Mouse (Mus musculus) left cerebral cortex, adult 18-20 months (tissue): ENCODE measurements around the gene Slco1c1. TPM values are rescaled to one million over a fixed set of nuclear protein-coding genes. Genes with fewer than 3 reads are reported as not detected.
"Not testable (repeated sequence)": the region's sequence is repeated elsewhere in the genome, so short reads cannot be mapped to it uniquely, and the experiment has no call there.

Experiments used
- DNase-seq, 2 experiments: peaks; one replicate each; pipeline ENCODE4 v3.0.0; 2021 to 2022; ENCODE audit warnings: low spot score in 2 of 2, mixed read lengths in 1 of 2
- total RNA-seq, 2 experiments: library from RNA; stranded (reverse); gene quantifications; 2 replicates each; pipeline ENCODE4 v1.2.3; 2021

The Slco1c1 gene
- total RNA-seq, 2 experiments from 2014 or later, result 45.9 to 49.7 TPM

- no peak for DNase-seq
Measured at GRCm38 (mm10) chr6:141584791-141585403, 60.7 kb downstream of the Slco1c1 start.

GRCm38 (mm10) chr6:141590002-141590401, 65.8 kb downstream of the Slco1c1 start:
- no peak for DNase-seq

GRCm38 (mm10) chr6:141590598-141591200, 66.5 kb downstream of the Slco1c1 start:
- DNase-seq, result not testable (repeated sequence)

- DNase-seq, result no peak
Measured at GRCm38 (mm10) chr6:141596081-141596480, 71.9 kb downstream of the Slco1c1 start.

GRCm38 (mm10) chr6:141597037-141597436, 72.9 kb downstream of the Slco1c1 start:
- no peak for DNase-seq

DNA sequence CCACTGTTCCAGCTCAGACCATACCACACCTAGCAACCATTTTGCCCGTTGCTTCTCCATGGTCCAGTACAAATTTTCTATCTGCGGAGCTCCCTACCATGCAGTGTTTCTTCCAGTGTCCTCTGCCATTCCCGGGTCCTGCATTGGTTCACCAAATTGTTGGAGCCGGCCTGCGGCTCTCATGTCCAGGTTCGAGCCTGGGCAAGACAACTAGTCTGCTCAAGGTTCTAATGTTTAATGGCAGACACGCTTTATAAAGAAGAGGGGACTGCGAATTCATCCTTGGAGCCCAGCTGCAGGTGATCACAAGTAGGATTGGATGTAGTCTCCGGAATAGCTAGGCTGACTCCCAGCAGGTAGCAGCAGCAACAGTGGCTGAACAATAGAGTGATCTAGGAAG, 76.8 kb downstream of the Slco1c1 start:
- no peak for DNase-seq

- no peak for DNase-seq
Measured at GRCm38 (mm10) chr6:141610702-141611260, 86.6 kb downstream of the Slco1c1 start.

- DNase-seq, result no peak
Measured at GRCm38 (mm10) chr6:141614017-141614416, 89.8 kb downstream of the Slco1c1 start.

DNA sequence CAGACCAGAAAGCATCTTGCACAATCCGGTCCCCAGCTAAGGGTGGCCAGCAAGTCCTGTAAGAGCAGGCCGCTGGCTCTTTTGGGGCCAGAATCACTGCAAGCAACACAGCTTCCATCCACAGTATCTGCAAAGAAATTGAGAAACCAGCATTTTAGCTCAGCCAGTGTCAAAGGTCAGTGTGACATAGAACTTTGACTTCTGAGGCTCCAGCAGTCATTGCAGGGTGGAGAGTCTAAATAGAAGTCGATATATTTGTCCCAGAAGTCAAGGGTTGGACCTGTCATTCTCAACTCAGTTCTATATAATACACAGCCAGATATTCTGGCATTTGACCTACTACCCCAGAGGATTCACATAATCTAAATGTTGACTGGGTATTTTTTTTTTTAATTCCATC, 91.2 kb downstream of the Slco1c1 start:
- no peak for DNase-seq

Other genes with a start within 250 kb of the Slco1c1 start
- under 1 TPM in 1 of 2 experiments, not detected in 1; 0.30 TPM for gene Slco1b2, start 105.2 kb downstream of the Slco1c1 start, total RNA-seq
- gene Gm5724, start 249.4 kb downstream of the Slco1c1 start, total RNA-seq, result not detected